Mouse (Mus musculus) myocyte (in vitro differentiated cells): ENCODE measurements around the gene Dapk2. TPM values are rescaled to one million over a fixed set of nuclear protein-coding genes. Genes with fewer than 3 reads are reported as not detected.
A peak's percentile ranks its signal among the peaks of the same experiment; 100 is the strongest.

ENCODE experiments used
- H3K27me3 ChIP-seq: one replicate; pipeline ENCODE4 v1.6.1; 2011; ENCODE audit not compliant: control insufficient read depth, insufficient read depth, insufficient read length
- H3K36me3 ChIP-seq: one replicate; pipeline ENCODE4 v1.6.1; 2011; ENCODE audit not compliant: control insufficient read depth, insufficient read depth
- H3K4me2 ChIP-seq: one replicate; pipeline ENCODE4 v1.6.1; 2011; ENCODE audit warnings: low read depth, control low read depth
- H3K4me3 ChIP-seq: one replicate; pipeline ENCODE4 v1.5.1; 2011; ENCODE audit warnings: mild to moderate bottlenecking, control low read depth, moderate library complexity
- H3K79me2 ChIP-seq: one replicate; pipeline ENCODE4 v1.6.1; 2011; ENCODE audit not compliant: control insufficient read depth, insufficient read depth
- H3ac ChIP-seq: one replicate; pipeline ENCODE4 v1.6.1; 2011; ENCODE audit not compliant: control insufficient read depth, insufficient read length
- CEBPB ChIP-seq: IDR thresholded peaks from 2 replicates; pipeline ENCODE4 v1.6.1; 2011; ENCODE audit warnings: mild to moderate bottlenecking, moderate library complexity; ENCODE audit not compliant: poor library complexity, insufficient read depth, severe bottlenecking
- E2F4 ChIP-seq: IDR thresholded peaks from one replicate; pipeline ENCODE4 v1.6.1; 2011; ENCODE audit warnings: mild to moderate bottlenecking, control low read depth, moderate library complexity; ENCODE audit not compliant: insufficient read depth
- MAX ChIP-seq: IDR thresholded peaks from one replicate; pipeline ENCODE4 v1.6.1; 2011; ENCODE audit warnings: low read depth, mild to moderate bottlenecking, control low read depth
- MYOD1 ChIP-seq, 3 experiments: IDR thresholded peaks; one replicate each; pipeline ENCODE4 v1.6.1; 2011; ENCODE audit warnings: control low read depth in 2 of 3, low read depth in 2 of 3, mild to moderate bottlenecking in 2 of 3, moderate library complexity in 1 of 3; ENCODE audit not compliant: insufficient read length in 2 of 3, control insufficient read depth in 1 of 3
- MYOG ChIP-seq, 3 experiments: IDR thresholded peaks; one replicate each; pipeline ENCODE4 v1.6.1; 2011; ENCODE audit warnings: control low read depth in 2 of 3, low read depth in 2 of 3, mild to moderate bottlenecking in 2 of 3; ENCODE audit not compliant: insufficient read length in 2 of 3, control insufficient read depth in 1 of 3, insufficient read depth in 1 of 3
- POLR2A ChIP-seq: IDR thresholded peaks from one replicate; pipeline ENCODE4 v1.6.1; 2011; ENCODE audit warnings: low read depth, mild to moderate bottlenecking, control low read depth, moderate library complexity; ENCODE audit not compliant: insufficient read length
- POLR2AphosphoS2 ChIP-seq: IDR thresholded peaks from one replicate; pipeline ENCODE4 v1.6.1; 2011; ENCODE audit warnings: low read depth, control low read depth; ENCODE audit not compliant: insufficient read length
- REST ChIP-seq: IDR thresholded peaks from one replicate; pipeline ENCODE4 v1.6.1; 2011; ENCODE audit warnings: mild to moderate bottlenecking, control low read depth, moderate library complexity; ENCODE audit not compliant: insufficient read depth, insufficient read length
- SRF ChIP-seq: IDR thresholded peaks from one replicate; pipeline ENCODE4 v1.6.1; 2011; ENCODE audit warnings: low read depth; ENCODE audit not compliant: control insufficient read depth, insufficient read length
- TCF12 ChIP-seq: IDR thresholded peaks from one replicate; pipeline ENCODE4 v1.6.1; 2011; ENCODE audit warnings: mild to moderate bottlenecking, control low read depth; ENCODE audit not compliant: poor library complexity, insufficient read depth, severe bottlenecking
- TCF3 ChIP-seq: IDR thresholded peaks from one replicate; pipeline ENCODE4 v1.6.1; 2011; ENCODE audit warnings: low read depth, control low read depth; ENCODE audit not compliant: insufficient read length
- USF1 ChIP-seq: IDR thresholded peaks from one replicate; pipeline ENCODE4 v1.6.1; 2011; ENCODE audit warnings: low read depth, mild to moderate bottlenecking, control low read depth, moderate library complexity
- polyA plus RNA-seq: library from polyadenylated mRNA; unstranded; fragments of >200 nt; fragmentation: generic; extraction: Trizol; gene quantifications from one replicate; pipeline ENCODE4 v1.2.1, GENCODE M21; 2012; ENCODE audit warnings: missing spikeins

The Dapk2 gene
- polyA plus RNA-seq, 1 experiment: 51.3 TPM

DNA sequence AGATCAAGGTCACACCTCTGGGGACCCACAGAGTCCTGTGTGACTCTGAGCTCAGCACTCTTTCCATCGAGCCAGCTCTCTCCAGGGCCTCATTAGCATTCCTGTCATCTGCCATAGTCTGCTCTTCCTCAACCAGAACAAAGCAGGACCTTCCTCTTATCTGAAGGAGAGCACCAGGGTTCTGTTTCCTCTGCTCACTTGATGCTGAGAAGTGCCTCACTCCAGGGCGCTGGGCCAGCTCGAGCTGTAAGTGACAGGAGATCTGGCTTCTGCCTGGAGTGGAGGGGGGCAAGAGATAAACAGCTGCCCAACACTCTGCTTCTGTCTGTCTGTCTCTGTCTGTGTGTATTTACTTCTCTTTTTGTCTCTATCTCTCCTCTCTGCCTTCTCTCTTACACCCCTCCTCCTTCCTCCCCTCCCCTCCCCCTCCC is 137.0 kb downstream of the Dapk2 start:
- no peak overlapping the region for H3K4me2 ChIP-seq
- no peak overlapping the region for H3ac ChIP-seq
- H3K36me3 ChIP-seq: no peaks in the 10 kb centered on the region
- no peak for TF ChIP-seq MYOG (IDR thresholded peaks at IDR 0.05; ENCODE audit: control insufficient read depth in 1 of 3, insufficient read depth in 1 of 3, insufficient read length in 2 of 3, low read depth in 2 of 3)
- no peak for TF ChIP-seq E2F4
- no peak for TF ChIP-seq SRF
- TF ChIP-seq USF1: no peak
- no peak for TF ChIP-seq TCF3
- TF ChIP-seq TCF12: no peak
- TF ChIP-seq POLR2A: no peak
- no peak for TF ChIP-seq MYOD1 (IDR thresholded peaks at IDR 0.05; ENCODE audit: control insufficient read depth in 1 of 3, insufficient read length in 2 of 3, low read depth in 2 of 3)
- no peak for TF ChIP-seq REST
- TF ChIP-seq MAX: no peak
- H3K27me3 ChIP-seq: no peaks in the 10 kb centered on the region
- no peaks in the 10 kb centered on the region for H3K79me2 ChIP-seq
- H3K4me3 ChIP-seq: no peak overlapping the region

GRCm38 (mm10) chr9:66295577-66296120 is 137.6 kb downstream of the Dapk2 start:
- Histone ChIP-seq H3K27me3 (no peaks in the 10 kb centered on the region), H3ac (no peak overlapping the region), H3K36me3 (no peaks in the 10 kb centered on the region), H3K79me2 (no peaks in the 10 kb centered on the region), H3K4me2 (no peak overlapping the region), H3K4me3 (no peak overlapping the region)
- no peak for TF ChIP-seq POLR2A
- TF ChIP-seq SRF: no peak
- TF ChIP-seq E2F4: no peak
- TF ChIP-seq POLR2AphosphoS2: no peak
- TF ChIP-seq TCF12: no peak
- no peak for TF ChIP-seq MAX
- TF ChIP-seq MYOD1 (IDR thresholded peaks at IDR 0.05; ENCODE audit: control insufficient read depth in 1 of 3, insufficient read length in 2 of 3, low read depth in 2 of 3): no peak
- no peak for TF ChIP-seq USF1
- TF ChIP-seq CEBPB: no peak
- no peak for TF ChIP-seq TCF3
- no peak for TF ChIP-seq MYOG (IDR thresholded peaks at IDR 0.05; ENCODE audit: control insufficient read depth in 1 of 3, insufficient read depth in 1 of 3, insufficient read length in 2 of 3, low read depth in 2 of 3)
- TF ChIP-seq REST: no peak

DNA sequence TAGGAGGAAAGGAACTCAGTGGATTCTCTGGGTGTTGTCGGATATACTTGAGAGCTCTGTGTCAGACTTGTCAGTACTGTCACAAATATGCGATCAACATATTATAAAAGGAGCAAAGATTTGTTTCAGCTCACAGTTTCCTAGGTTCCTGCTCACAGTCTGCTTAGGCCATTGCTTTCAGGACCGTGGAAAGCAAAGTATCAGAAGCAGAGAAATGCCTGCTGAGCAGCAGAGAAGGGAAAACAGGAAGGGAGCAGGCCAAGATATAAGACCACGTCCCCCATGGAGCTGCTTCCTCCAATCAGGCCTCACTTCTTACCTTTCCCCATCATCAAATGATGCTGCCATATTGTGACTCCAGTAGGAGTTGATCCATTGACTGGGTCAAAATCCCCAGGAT is 140.8 kb downstream of the Dapk2 start:
- Histone ChIP-seq H3K4me2 (no peak overlapping the region), H3K27me3 (no peaks in the 10 kb centered on the region)
- TF ChIP-seq USF1 (no peak), REST (no peak), MYOG (IDR thresholded peaks at IDR 0.05; ENCODE audit: control insufficient read depth in 1 of 3, insufficient read depth in 1 of 3, insufficient read length in 2 of 3, low read depth in 2 of 3) (no peak)

GRCm38 (mm10) chr9:66300448-66301027 is 142.5 kb downstream of the Dapk2 start:
- H3K4me3 ChIP-seq: no peak overlapping the region
- H3ac ChIP-seq: no peak overlapping the region

More for the DNA sequence above, 140.8 kb downstream of the Dapk2 start:
- no peaks in the 10 kb centered on the region for H3K79me2 ChIP-seq
- H3K4me3 ChIP-seq: no peak overlapping the region
- no peak overlapping the region for H3ac ChIP-seq
- H3K36me3 ChIP-seq: no peaks in the 10 kb centered on the region

DNA sequence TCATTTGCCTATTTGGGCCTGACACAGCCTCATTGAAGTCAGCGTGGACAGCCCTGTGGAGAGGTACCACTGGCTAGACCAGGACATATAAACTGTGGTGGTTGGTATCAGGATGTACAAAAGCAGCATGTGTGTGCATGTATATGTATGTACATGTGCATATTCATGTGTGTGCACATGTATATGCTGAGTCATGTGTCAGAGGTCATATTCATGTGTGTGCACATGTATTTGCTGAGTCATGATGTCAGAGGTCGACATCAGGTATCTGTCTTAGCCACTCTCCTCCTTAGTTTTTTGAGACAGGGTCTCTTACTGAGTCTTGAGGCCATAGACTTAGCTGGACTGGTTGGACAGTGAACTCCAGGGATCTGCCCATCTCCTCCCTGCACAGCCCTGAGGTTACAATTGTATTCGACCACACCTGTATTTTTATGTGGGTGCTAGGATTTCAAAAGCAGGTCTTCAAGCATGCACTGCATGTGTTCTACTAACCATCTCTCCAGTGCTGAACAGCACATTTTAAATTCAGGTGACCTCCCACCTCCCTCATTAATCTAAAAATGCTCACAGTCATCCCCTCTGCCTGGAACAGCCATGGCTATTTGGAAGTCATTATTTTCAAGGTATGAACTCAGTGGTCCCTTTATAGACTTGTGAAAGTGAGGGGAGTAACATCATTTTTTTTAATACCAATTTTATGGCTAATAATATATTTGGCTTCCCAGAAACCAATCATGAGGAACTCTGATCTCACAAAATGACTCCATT is 146.5 kb downstream of the Dapk2 start:
- peak overlapping the region; percentile 88 for H3K4me2 ChIP-seq
- H3K27me3 ChIP-seq: no peaks in the 10 kb centered on the region
- no peak overlapping the region for H3ac ChIP-seq
- H3K36me3 ChIP-seq: no peaks in the 10 kb centered on the region
- TF ChIP-seq TCF3: no peak
- TF ChIP-seq E2F4: no peak
- no peak for TF ChIP-seq POLR2AphosphoS2
- peak overlapping the region; percentile 23 for H3K4me3 ChIP-seq
- no peaks in the 10 kb centered on the region for H3K79me2 ChIP-seq

More at GRCm38 (mm10) chr9:66300448-66301027, 142.5 kb downstream of the Dapk2 start:
- Histone ChIP-seq H3K4me2 (no peak overlapping the region), H3K36me3 (no peaks in the 10 kb centered on the region), H3K27me3 (no peaks in the 10 kb centered on the region), H3K79me2 (no peaks in the 10 kb centered on the region)
- TF ChIP-seq MAX (no peak), TCF12 (no peak), CEBPB (no peak), MYOD1 (IDR thresholded peaks at IDR 0.05; ENCODE audit: control insufficient read depth in 1 of 3, insufficient read length in 2 of 3, low read depth in 2 of 3) (no peak), REST (no peak), SRF (no peak)
